ENCODE assay signal across 8 mouse cellular contexts in genomic region chr11:69948066-69948762, GRCm38 (mm10). TPM values are rescaled to one million over a fixed set of nuclear protein-coding genes. Genes with fewer than 3 reads are reported as not detected.
A peak's percentile ranks its signal among the peaks of the same experiment; 100 is the strongest.
DNase-seq lines count a peak whose midpoint lies in the region; ATAC-seq and TF ChIP-seq lines count a peak whose summit lies in the region.

Gene Slc2a4 (minus strand): TSS chr11:69948188.

- peak; percentile 92 for ATAC-seq in hindbrain, postnatal 0 days

- H3K9ac ChIP-seq in hindbrain, postnatal 0 days (replicated peaks; ENCODE audit: low read length), result peak within 1 kb of the TSS; percentile 37; the same call in 1 of the 2 replicates

- peak within 1 kb of the TSS; percentile 30 for H3K4me3 ChIP-seq in left cerebral cortex, adult 2 months
- H3K4me3 ChIP-seq in hindbrain, postnatal 0 days (ENCODE audit: low read length), result peak within 1 kb of the TSS; percentile 42
- peak within 1 kb of the TSS; percentile 56 for H3K4me3 ChIP-seq in midbrain, embryonic 10.5 days
- H3K4me3 ChIP-seq in spleen, adult 2 months (ENCODE audit: extremely low read depth, insufficient read depth, insufficient read length), result peak within 1 kb of the TSS; percentile 35

- TF ChIP-seq POLR2A in spleen, adult 2 months (IDR thresholded peaks at IDR 0.05; ENCODE audit: low read depth, low read length), result no peak

- peak within 1 kb of the TSS; percentile 57 for H3K4me2 ChIP-seq in hindbrain, postnatal 0 days (ENCODE audit: low read depth, low read length)

- H3K27me3 ChIP-seq in hindbrain, postnatal 0 days (ENCODE audit: insufficient read depth, low read length), result peaks cover 9% of the 10 kb centered on the region; the same call in 1 of the 2 replicates
- peaks cover 15% of the 10 kb centered on the region for H3K27me3 ChIP-seq in midbrain, embryonic 10.5 days (ENCODE audit: low read depth, poor library complexity, severe bottlenecking)
- H3K27me3 ChIP-seq in spleen, adult 2 months (ENCODE audit: control insufficient read depth, insufficient read depth, low read length), result peaks cover 2% of the 10 kb centered on the region; the same call in 1 of the 2 replicates

- DNase-seq in left cerebral cortex, adult 2 months (ENCODE audit: extremely low spot score in 1 of 2, low spot score in 2 of 2), result peak; percentile 39 to 62
- DNase-seq in left cerebral cortex, adult 11 months (ENCODE audit: low spot score), result no peak
- peak; percentile 60 to 80 for DNase-seq in cerebellum, postnatal 25 days
- peak; percentile 97 for DNase-seq in gastrocnemius, postnatal 10 days
- DNase-seq in hindbrain, postnatal 0 days (ENCODE audit: low spot score), result peak; percentile 90
- DNase-seq in left cerebral cortex, postnatal 4 days, result peak; percentile 97
- peak; percentile 97 for DNase-seq in midbrain, embryonic 10.5 days (ENCODE audit: low spot score)
- peak in 1 of 2 experiments; percentile 83 for DNase-seq in spleen, adult 2 months (ENCODE audit: low read depth in 1 of 2, low spot score in 2 of 2)

- intact Hi-C loops in left cerebral cortex, adult 2 months (cut with DNase I), result no loop called here
- intact Hi-C loops in left cerebral cortex, postnatal 4 days (cut with DNase I), result no loop called here

- no peak within 1 kb of the TSS for H3K27ac ChIP-seq in left cerebral cortex, adult 2 months
- H3K27ac ChIP-seq in hindbrain, postnatal 0 days, result peak within 1 kb of the TSS; percentile 48; the same call in 1 of the 2 replicates
- H3K27ac ChIP-seq in midbrain, embryonic 10.5 days (replicated peaks), result peak within 1 kb of the TSS; percentile 92
- no peak within 1 kb of the TSS; the same call in 1 of the 2 replicates for H3K27ac ChIP-seq in spleen, adult 2 months (ENCODE audit: insufficient read depth, low read length)

- no peak for TF ChIP-seq CTCF in left cerebral cortex, adult 2 months (IDR thresholded peaks at IDR 0.05)
- no peak for TF ChIP-seq CTCF in hindbrain, postnatal 0 days (IDR thresholded peaks at IDR 0.05; ENCODE audit: low read depth)
- TF ChIP-seq CTCF in spleen, adult 2 months (IDR thresholded peaks at IDR 0.05; ENCODE audit: extremely low read depth, insufficient read depth, insufficient read length, insufficient replicate concordance), result no peak

- WGBS in hindbrain, postnatal 0 days, result under 1% methylated on average over 34 of the region's 34 CpGs
- WGBS in midbrain, embryonic 10.5 days, result under 1% methylated on average over 34 of the region's 34 CpGs
- WGBS in spleen, adult 2 months, result 2% methylated on average over 34 of the region's 34 CpGs

- no peaks in the 10 kb centered on the region for H3K4me1 ChIP-seq in hindbrain, postnatal 0 days (ENCODE audit: insufficient read depth, low read length)
- peaks cover 33% of the 10 kb centered on the region for H3K4me1 ChIP-seq in midbrain, embryonic 10.5 days
- peaks cover 4% of the 10 kb centered on the region; the same call in 1 of the 2 replicates for H3K4me1 ChIP-seq in spleen, adult 2 months (ENCODE audit: control insufficient read depth, insufficient read depth, insufficient read length)

- no peaks in the 10 kb centered on the region for H3K36me3 ChIP-seq in hindbrain, postnatal 0 days (ENCODE audit: insufficient read depth, low read length)
- H3K36me3 ChIP-seq in midbrain, embryonic 10.5 days, result peaks cover 27% of the 10 kb centered on the region
- H3K36me3 ChIP-seq in spleen, adult 2 months (ENCODE audit: control insufficient read depth, insufficient read depth, low read length), result no peaks in the 10 kb centered on the region

- H3K9me3 ChIP-seq in hindbrain, postnatal 0 days (ENCODE audit: low read length), result no peaks in the 10 kb centered on the region
- H3K9me3 ChIP-seq in midbrain, embryonic 10.5 days (replicated peaks), result no peaks in the 10 kb centered on the region

RNA-seq across cellular contexts. Expression of gene Slc2a4, which starts in this region (rescaled TPM):
- 1 to 10 TPM; 2.3 to 4.1 TPM for total RNA-seq in left cerebral cortex, adult 2 months (2021)
- 100 to 1,000 TPM; 128 to 165 TPM for total RNA-seq in gastrocnemius, postnatal 10 days (2021)
- total RNA-seq in hindbrain, postnatal 0 days (2014; rRNA removed), result 9.5 and 12.8 TPM in 2 replicates
- polyA plus RNA-seq in hindbrain, postnatal 0 days (2015; fragmentation: Nextera tagmentation; extraction: Ambion mirVana), result 6.1 and 6.5 TPM in 2 replicates
- 1 to 10 TPM; 1.7 to 3.2 TPM for total RNA-seq in left cerebral cortex, postnatal 4 days (2021)
- 12.6 and 12.8 TPM in 2 replicates for polyA plus RNA-seq in midbrain, embryonic 10.5 days (2016; fragmentation: Nextera tagmentation; extraction: Ambion mirVana)
- polyA plus RNA-seq in spleen, adult 2 months (2012; rRNA removed), result 6.1 and 6.2 TPM in 2 replicates

Comparison
In these comparisons a context has a peak if more than half of its experiments do, and no peak if none do; other contexts are left out.
1. H3K27ac ChIP-seq: peak in hindbrain, postnatal 0 days (single experiment) and midbrain, embryonic 10.5 days (single experiment); none in left cerebral cortex, adult 2 months (single experiment) and spleen, adult 2 months (single experiment).
2. Peak in every context shown above with its lines, with median percentiles within 50 percentile points of each other: H3K4me3 ChIP-seq.